Mouse (Mus musculus) thymus, postnatal 4 days (tissue): ENCODE results near the gene B3gnt6.
"Not testable (repeated sequence)": the region's sequence is repeated elsewhere in the genome, so short reads cannot be mapped to it uniquely, and the experiment has no call there.

Experiments used
- DNase-seq: peaks from one replicate; pipeline ENCODE4 v3.0.0; 2021

B3gnt6 gene

GRCm38 (mm10) chr7:98199381-98199780, at the start of gene B3gnt6:
Gene B3gnt6 (minus strand): TSS chr7:98199481.
- no peak for DNase-seq

GRCm38 (mm10) chr7:98236686-98237359, 37.5 kb upstream of the B3gnt6 start:
- no peak for DNase-seq

GRCm38 (mm10) chr7:98223796-98224195, 24.5 kb upstream of the B3gnt6 start:
- no peak for DNase-seq

DNA sequence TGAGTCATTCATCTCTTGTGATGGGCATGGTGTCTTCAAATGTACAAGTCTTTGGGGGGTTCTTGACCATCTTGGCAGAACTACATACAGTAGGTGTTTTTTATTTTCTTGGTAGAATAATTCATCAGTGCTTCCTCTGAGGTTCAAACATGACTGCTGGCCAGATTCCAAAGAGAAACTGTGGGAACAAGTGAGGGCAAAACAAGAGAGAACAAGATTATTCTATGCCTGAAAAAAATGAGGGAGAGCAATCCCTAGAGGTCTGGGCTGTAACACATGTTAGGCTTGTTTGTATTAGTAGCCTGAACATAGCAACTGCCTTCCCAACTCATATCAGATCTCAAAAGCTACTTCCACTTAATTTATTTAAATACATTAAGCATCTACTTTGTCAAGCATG, 17.4 kb upstream of the B3gnt6 start:
- DNase-seq: no peak

GRCm38 (mm10) chr7:98202946-98203345, 3.7 kb upstream of the B3gnt6 start:
- DNase-seq: no peak

DNA sequence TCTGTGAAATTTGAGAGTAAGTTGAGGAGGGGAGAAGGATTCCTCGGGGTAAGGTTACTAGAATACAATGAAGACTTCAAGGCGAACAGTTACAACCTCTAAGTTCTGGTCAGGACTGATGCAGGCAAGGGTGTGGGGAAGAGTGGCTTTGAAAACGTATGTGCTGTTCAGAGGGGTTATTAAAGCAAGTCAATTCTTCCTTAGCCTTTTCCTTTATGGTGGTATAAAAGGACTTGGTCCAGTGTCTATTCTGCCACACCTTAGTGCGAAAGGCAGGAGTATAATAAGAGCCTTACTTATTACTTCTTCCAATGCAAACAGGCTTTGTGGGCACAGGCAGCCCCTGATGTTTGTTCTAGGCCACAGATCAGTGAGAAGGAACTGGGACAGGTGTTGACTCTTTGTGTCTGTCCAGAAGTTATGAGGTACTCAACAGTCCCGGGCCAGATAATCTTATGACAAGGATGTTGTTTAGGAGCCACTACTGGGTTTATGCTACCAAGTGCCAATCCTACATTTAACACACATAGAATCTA, 2.3 kb upstream of the B3gnt6 start:
- DNase-seq: no peak

GRCm38 (mm10) chr7:98200396-98200795, 1.1 kb upstream of the B3gnt6 start:
- DNase-seq: no peak

DNA sequence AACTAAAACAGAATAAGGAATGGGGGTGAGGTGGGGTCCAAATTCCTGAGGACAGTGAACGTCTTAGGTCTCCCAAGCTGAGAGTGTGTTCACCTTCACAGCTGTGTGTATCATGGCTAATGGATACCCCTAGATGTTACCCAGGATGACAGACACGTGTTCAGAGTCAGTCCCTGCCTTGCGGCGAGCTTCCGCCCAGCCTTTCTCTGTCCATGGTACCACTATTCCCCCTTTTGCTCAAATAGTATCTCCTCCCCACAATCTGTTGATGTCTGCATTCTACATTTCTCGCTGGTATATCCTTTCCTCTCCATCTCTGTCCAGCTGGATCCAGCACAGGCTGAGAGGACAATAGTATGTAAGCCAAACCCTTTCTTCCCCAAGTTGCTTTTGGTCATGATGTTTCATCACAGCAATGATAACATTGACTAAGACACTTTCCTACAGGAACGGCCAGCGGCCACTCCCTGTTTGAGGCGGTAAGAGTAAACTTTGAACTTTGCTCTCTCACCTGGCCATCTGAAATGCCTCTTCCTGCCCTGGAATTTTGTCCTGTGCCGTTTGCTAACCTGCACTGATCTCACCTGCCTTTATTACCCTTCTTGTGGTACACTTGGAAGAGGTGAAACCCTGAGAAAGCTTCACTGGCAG, 4.0 kb downstream of the B3gnt6 start:
- DNase-seq: no peak

GRCm38 (mm10) chr7:98194026-98194792, 5.1 kb downstream of the B3gnt6 start:
- peak; percentile 72 for DNase-seq

GRCm38 (mm10) chr7:98193515-98194025, 5.7 kb downstream of the B3gnt6 start:
- DNase-seq: peak; percentile 65

DNA sequence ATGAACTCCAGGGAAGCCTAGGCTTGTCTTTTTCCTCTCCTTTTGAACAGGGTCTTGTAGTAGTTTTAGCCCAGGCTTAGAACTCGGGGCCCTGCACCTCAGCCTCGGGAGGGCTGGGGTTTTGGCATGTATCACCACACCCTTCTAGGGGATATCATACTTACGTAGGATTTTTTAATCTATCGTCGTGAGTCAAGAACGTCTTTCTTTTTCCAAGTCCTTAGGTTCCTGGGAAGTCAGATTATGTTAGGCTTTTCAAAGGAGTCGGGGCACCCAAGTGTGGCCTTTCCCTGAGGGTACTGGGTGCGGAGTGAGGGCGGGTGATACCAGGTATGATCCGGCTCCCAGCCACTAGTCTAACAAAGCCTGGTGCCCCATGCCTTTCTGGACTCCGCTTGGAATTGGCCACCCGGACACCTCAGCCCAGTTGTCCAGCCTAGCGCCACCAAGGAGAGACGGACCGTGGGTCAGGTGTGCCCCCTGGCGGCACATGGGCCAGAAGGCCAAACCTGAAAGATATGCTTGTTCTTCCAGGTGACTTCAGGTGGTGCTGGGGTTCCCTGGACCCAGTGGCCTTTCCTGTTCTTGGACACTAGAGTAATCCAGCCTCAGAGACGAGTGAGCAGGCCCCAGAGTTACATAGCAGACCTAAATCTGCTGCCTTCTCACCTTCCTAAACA, 7.6 kb downstream of the B3gnt6 start:
- DNase-seq: peak; percentile 56

DNA sequence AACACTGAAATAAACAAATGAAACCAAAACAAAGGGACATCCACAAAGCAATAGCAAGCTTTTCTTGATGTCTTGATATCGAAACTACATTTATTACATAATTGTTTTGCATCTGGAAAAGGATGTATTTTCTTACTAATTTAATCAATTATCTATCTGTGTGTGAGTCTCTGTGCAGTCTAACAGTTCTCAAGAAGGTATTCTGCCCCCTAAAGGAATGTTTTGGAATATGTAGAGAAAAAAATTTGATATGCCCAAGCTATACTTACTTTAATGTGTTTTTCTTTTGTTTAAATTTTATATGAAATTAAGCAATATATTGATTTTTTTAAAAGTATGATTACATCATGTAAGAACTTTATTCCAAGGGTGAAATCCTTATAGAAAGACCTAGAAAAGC, 8.7 kb downstream of the B3gnt6 start:
- no peak for DNase-seq

DNA sequence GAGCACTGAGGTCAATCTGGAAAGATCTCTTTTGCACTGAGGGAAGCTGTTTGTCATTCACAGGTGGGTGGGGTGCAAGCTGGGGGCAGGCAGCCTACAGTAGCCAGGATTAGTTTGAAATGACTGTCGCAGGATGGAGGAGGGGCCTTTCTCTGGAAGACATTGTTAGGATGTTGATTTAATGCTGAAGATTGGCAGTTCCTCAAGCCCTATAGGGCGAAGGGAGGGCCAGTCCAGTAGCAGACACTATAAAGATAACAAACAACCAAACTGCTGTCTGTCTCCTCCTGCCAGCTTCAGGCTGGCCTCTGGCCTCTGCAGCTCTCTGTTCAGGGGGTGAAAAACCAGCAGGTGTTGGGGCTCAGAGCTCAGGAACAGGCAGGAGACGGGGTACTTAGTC, 9.5 kb downstream of the B3gnt6 start:
- no peak for DNase-seq

DNA sequence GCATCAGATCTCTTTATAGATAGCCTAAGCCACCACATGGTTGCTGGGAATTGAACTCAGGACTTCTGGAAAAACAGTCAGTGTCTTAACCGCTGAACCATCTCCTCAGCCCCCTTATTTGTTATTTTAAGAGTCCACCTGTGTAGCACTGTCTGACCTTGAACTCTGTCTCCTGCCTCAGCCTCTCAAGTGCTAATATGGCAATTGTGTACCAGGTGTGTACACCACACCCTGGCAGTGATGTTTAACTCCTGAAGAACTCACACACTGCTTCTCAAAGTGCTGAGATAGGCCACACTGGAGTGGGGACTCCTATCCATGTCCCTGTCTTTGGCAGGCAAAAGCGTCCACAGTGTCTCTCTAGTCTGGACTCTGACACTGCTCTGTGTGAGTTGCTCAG, 10.6 kb downstream of the B3gnt6 start:
- no peak for DNase-seq

GRCm38 (mm10) chr7:98188238-98188637, 11.0 kb downstream of the B3gnt6 start:
- DNase-seq: no peak

DNA sequence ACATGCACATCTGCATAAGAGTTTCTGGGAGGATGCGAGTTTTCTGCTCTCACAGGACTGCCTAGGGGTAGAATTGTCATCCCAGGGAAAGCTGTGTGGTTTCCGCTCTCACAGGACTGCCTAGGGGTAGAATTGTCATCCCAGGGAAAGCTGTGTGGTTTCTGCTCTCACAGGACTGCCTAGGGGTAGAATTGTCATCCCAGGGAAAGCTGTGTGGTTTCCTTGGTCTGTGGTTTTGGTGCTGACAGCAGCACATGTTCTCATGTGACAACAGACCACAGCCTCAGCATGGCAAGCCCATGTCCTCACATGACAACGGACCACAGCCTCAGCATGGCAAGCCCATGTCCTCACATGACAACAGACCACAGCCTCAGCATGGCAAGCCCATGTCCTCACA, 11.9 kb downstream of the B3gnt6 start:
- DNase-seq: not testable (repeated sequence)

GRCm38 (mm10) chr7:98186637-98187036, 12.6 kb downstream of the B3gnt6 start:
- no peak for DNase-seq

- no peak for DNase-seq
Measured at GRCm38 (mm10) chr7:98185326-98185725, 14.0 kb downstream of the B3gnt6 start.

GRCm38 (mm10) chr7:98178560-98179231, 20.6 kb downstream of the B3gnt6 start:
- DNase-seq: peak; percentile 12

DNA sequence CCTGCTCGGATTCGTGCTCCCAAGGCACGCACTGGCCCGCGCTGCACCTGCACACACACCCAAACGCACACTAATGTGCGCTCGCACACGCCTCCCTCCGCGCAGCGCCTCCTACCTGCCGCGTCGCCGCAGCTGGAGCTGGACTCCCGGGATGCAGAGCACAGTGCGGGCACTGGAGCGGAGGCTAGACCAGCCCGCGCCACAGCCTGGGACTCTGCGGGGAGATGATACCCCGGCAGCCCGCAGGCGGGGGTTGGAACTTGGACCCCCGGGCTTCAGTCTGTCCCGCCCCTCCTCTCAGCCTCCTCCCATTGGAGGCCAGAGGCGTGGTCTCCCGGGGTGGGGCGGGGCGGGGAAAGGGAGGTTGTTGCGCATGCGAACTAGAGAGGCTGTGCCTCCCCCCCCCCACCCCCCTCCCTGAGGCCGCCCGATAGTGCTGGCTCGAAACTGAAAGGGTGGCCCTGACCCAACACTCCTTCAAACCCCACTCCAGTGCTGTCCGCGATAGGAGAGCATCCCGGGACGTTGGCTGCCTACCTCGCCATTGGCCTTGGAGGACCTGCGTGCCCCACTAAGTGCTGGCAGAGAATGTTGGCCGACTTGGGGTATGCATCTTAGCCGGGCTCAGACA, 21.2 kb downstream of the B3gnt6 start, which contains the start of gene Capn5:
Gene Capn5 (minus strand): TSS at position 346 of the 631 bp plus-strand sequence.
- peak; percentile 83 for DNase-seq

- no peak for DNase-seq
Measured at GRCm38 (mm10) chr7:98177566-98177928, 21.7 kb downstream of the B3gnt6 start.

DNA sequence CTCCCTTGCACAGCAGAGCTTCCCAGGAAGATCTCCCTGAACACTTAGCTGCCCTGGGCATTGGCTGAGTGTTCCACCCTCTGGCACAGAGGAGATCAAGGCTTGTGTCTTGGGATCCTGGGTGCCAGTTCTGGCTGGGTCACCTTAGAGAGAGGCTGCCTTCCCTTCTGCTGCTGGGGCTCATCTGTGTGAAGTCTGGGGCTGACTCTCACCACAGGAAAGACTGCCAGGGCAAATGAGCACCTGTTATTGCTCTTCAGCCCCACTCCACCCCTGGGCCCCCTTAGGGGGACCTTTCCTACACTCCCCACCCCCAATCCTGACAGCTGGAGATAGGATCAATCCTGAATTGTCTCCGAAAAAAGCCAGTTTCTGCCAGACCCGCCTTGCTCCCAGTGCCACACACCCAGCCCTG, 22.2 kb downstream of the B3gnt6 start:
- DNase-seq: peak; percentile 56
